Mouse (Mus musculus) stomach, embryonic 15.5 days (tissue): ENCODE results near the gene Golim4. TPM values are rescaled to one million over a fixed set of nuclear protein-coding genes. Genes with fewer than 3 reads are reported as not detected.

ENCODE experiments used
- ATAC-seq: fragments of 200-750 bp; cut with Nextera tagmentation; 2 replicates; pipeline ENCODE4 v1.8.0; 2017; ENCODE audit warnings: low read depth, moderate number of reproducible peaks, moderate TSS enrichment; ENCODE audit not compliant: insufficient read depth, low FRiP score
- H3K27ac ChIP-seq: fragments of 300-500 bp; sonication (generic); 2 replicates; pipeline ENCODE4 v1.5.1; 2015; ENCODE audit warnings: mild to moderate bottlenecking, inconsistent platforms
- H3K27me3 ChIP-seq: fragments of 300-500 bp; sonication (generic); replicated peaks from 2 replicates; pipeline ENCODE4 v1.6.1; 2015; ENCODE audit warnings: inconsistent platforms
- H3K36me3 ChIP-seq: fragments of 300-500 bp; sonication (generic); 2 replicates; pipeline ENCODE4 v1.6.1; 2015; ENCODE audit warnings: inconsistent platforms
- H3K4me1 ChIP-seq: fragments of 300-500 bp; sonication (generic); 2 replicates; pipeline ENCODE4 v1.6.1; 2015; ENCODE audit warnings: inconsistent platforms
- H3K4me2 ChIP-seq: fragments of 300-500 bp; sonication (generic); 2 replicates; pipeline ENCODE4 v1.6.1; 2015; ENCODE audit warnings: mild to moderate bottlenecking, inconsistent platforms
- H3K4me3 ChIP-seq: fragments of 300-500 bp; sonication (generic); replicated peaks from 2 replicates; pipeline ENCODE4 v1.5.1; 2015; ENCODE audit warnings: inconsistent platforms
- H3K9ac ChIP-seq: fragments of 300-500 bp; sonication (generic); 2 replicates; pipeline ENCODE4 v1.6.1; 2015; ENCODE audit warnings: inconsistent platforms
- H3K9me3 ChIP-seq: fragments of 300-500 bp; sonication (generic); 2 replicates; pipeline ENCODE4 v1.6.1; 2016; ENCODE audit warnings: inconsistent platforms
- WGBS: fragments of 180-500 bp; shearing (Covaris S2); methylation state at CpG from one replicate; pipeline ENCODE4 v1.1.7; 2015; 5-methylcytosine and 5-hydroxymethylcytosine counted together
- polyA plus RNA-seq: library from polyadenylated mRNA; unstranded; fragments of >200 nt; fragmentation: Nextera tagmentation; extraction: Ambion mirVana; gene quantifications from 2 replicates; pipeline ENCODE4 v1.2.1, GENCODE M21; 2015

Golim4 gene
- polyA plus RNA-seq, 1 experiment from 2014 or later, result 64.0 TPM

DNA sequence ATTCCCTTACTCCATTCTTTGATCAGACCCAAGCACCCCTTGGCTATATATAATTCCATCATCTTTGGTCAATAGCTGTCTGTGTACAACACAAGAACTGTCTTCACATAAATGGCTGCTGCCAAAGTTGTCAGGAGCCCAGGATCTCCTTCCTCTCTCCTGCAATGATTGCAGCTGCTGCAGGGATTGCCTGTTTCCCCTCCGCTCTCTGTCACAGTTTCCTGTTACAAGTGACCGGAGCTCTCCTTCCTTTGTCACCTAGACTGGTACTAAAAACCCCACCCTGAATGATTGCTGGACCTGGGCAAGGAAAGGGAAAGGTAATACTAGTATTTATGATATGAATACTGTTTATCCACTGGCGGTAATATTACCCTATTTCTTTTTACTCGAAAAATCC lies 44.0 kb downstream of the Golim4 start:
- Histone ChIP-seq H3K4me2 (no peak overlapping the region), H3K4me1 (no peaks in the 10 kb centered on the region), H3K27me3 (no peaks in the 10 kb centered on the region), H3K9me3 (no peaks in the 10 kb centered on the region), H3K4me3 (no peak overlapping the region), H3K9ac (no peak overlapping the region), H3K27ac (no peak overlapping the region), H3K36me3 (no peaks in the 10 kb centered on the region)
- ATAC-seq, result no peak
- WGBS, result 71% methylated on average over 4 of the region's 4 CpGs

GRCm38 (mm10) chr3:75910768-75911167 lies 46.0 kb downstream of the Golim4 start:
- H3K9ac ChIP-seq, result no peak overlapping the region
- no peak overlapping the region for H3K27ac ChIP-seq
- H3K4me2 ChIP-seq, result no peak overlapping the region
- H3K27me3 ChIP-seq, result no peaks in the 10 kb centered on the region
- peaks cover 5% of the 10 kb centered on the region; the same call in 1 of the 2 replicates for H3K36me3 ChIP-seq
- no peaks in the 10 kb centered on the region for H3K4me1 ChIP-seq
- ATAC-seq, result no peak
- no peaks in the 10 kb centered on the region for H3K9me3 ChIP-seq
- no peak overlapping the region for H3K4me3 ChIP-seq

DNA sequence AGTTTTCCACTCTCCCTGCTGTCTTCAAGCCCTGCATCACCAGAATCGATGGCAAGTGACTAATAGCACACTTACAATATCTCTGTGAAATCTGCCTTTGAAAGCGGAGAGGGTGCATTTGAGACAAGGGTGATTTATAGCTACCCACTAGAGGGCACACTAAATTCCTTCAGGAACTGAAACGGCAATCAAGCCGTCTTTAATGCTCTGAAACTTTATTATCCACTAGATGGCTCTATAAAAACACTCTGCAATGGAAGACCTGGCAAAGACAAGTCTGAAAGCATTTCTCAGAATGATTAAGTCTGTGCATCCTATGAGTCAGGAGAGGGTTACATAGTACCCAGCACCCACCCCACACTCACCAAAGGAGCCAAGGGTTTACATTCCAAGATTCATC lies 46.5 kb downstream of the Golim4 start:
- Histone ChIP-seq H3K27me3 (no peaks in the 10 kb centered on the region), H3K9me3 (no peaks in the 10 kb centered on the region), H3K4me3 (no peak overlapping the region), H3K36me3 (peaks cover 5% of the 10 kb centered on the region; the same call in 1 of the 2 replicates), H3K27ac (no peak overlapping the region), H3K4me2 (no peak overlapping the region), H3K9ac (no peak overlapping the region), H3K4me1 (no peaks in the 10 kb centered on the region)
- 6% methylated on average over 4 of the region's 4 CpGs for WGBS
- ATAC-seq, result peak; percentile 58; the same call in 1 of the 2 replicates

DNA sequence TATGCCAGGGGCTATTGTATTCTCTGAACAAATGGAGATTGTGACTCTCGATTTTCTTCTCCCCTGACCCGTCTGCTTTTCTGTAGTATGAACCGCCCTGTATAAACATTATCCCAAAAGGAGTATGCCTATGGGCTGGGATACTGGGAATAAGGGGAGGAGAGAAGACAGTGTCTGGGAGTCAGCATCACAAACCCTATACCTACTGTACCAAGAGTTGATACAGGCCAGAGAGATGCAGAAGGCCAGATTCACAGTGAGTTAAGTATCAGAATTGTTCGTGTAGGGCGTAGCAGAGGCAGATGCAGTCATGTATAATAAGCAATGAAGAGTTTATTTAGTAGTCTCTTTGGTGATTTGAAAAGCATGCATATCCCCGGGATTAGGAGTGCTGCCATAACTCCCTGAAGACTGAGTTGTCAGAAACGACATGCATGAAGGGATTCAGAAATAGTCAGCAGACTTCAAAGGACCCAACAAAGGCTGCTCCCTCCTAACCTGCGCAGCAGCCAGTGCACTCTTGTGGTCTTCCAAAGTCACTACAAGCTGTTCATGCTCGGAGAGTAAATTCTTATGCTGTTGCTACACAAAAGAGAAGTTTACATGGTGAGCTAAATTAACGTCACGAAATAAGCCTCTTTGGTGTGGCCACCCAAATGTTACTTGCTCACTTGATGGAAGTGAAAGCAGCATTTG lies 54.7 kb downstream of the Golim4 start:
- Histone ChIP-seq H3K4me3 (no peak overlapping the region), H3K27ac (no peak overlapping the region), H3K36me3 (peaks cover 13% of the 10 kb centered on the region; the same call in 1 of the 2 replicates), H3K27me3 (no peaks in the 10 kb centered on the region), H3K4me2 (no peak overlapping the region), H3K4me1 (no peaks in the 10 kb centered on the region), H3K9me3 (no peaks in the 10 kb centered on the region), H3K9ac (no peak overlapping the region)
- ATAC-seq, result no peak
- 78% methylated on average over 11 of the region's 11 CpGs for WGBS

- Histone ChIP-seq H3K27ac (no peak overlapping the region), H3K4me2 (no peak overlapping the region), H3K36me3 (peaks cover 20% of the 10 kb centered on the region), H3K4me3 (no peak overlapping the region), H3K4me1 (no peaks in the 10 kb centered on the region), H3K9ac (no peak overlapping the region), H3K9me3 (no peaks in the 10 kb centered on the region), H3K27me3 (no peaks in the 10 kb centered on the region)
- ATAC-seq, result no peak
- 91% methylated on average over 5 of the region's 5 CpGs for WGBS
These were observed 61.7 kb downstream of the Golim4 start for GRCm38 (mm10) chr3:75895075-75895474.

- ATAC-seq, result no peak
- H3K36me3 ChIP-seq, result peaks cover 39% of the 10 kb centered on the region
- no peaks in the 10 kb centered on the region for H3K4me1 ChIP-seq
- H3K9me3 ChIP-seq, result no peaks in the 10 kb centered on the region
- H3K9ac ChIP-seq, result no peak overlapping the region
- no peak overlapping the region for H3K4me3 ChIP-seq
- WGBS, result 86% methylated on average over 3 of the region's 3 CpGs
- no peaks in the 10 kb centered on the region for H3K27me3 ChIP-seq
- no peak overlapping the region for H3K4me2 ChIP-seq
- H3K27ac ChIP-seq, result no peak overlapping the region
These were observed 65.2 kb downstream of the Golim4 start for GRCm38 (mm10) chr3:75891581-75891980.

DNA sequence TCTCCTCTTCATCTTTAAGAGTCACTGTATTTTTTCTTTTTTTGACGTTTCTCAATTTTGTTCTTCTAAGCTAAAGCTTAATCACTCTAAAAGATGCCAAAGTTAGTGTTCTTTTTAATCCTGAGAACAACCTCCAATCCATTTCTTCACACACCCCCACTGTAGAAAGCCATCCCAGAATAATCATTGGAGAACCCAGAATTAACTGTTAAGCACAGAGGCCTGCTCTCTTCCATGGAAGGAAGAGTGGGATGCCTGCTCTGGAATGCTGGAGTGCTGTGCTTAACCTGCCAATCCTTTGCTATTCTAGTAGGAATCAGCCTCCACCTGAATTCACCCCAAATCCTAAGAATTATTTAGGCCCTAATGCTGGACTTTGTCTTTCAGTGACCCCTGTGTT lies 67.4 kb downstream of the Golim4 start:
- ATAC-seq, result no peak
- WGBS, result 83% methylated on average over 1 of the region's 1 CpGs

DNA sequence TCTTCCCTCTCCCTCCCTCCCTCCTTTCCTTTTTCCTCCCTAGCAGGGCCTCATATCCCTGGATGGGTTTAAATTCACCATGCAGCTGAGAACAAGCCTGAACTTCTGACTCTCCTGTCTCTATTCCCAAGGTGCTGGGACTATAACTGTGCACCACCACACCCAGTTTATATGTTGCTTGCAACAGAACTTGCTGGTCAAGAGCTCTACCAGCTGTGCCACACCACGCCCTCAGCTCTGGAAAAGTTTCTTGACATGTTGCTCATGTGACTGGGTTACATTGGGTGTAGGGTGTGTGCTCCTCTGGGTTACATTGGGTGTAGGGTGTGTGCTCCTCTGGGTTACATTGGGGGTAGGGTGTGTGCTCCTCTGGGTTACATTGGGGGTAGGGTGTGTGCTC lies 75.2 kb downstream of the Golim4 start:
- 81% methylated on average over 1 of the region's 1 CpGs for WGBS
- no peaks in the 10 kb centered on the region for H3K27me3 ChIP-seq
- no peaks in the 10 kb centered on the region for H3K9me3 ChIP-seq
- H3K36me3 ChIP-seq, result peaks cover 25% of the 10 kb centered on the region
- no peak overlapping the region for H3K4me3 ChIP-seq
- ATAC-seq, result no peak
- no peaks in the 10 kb centered on the region for H3K4me1 ChIP-seq
- no peak overlapping the region for H3K4me2 ChIP-seq
- no peak overlapping the region for H3K9ac ChIP-seq
- H3K27ac ChIP-seq, result no peak overlapping the region

More for the DNA sequence above, 67.4 kb downstream of the Golim4 start:
- Histone ChIP-seq H3K9me3 (no peaks in the 10 kb centered on the region), H3K4me2 (no peak overlapping the region), H3K27me3 (no peaks in the 10 kb centered on the region), H3K36me3 (peaks cover 40% of the 10 kb centered on the region), H3K27ac (no peak overlapping the region), H3K9ac (no peak overlapping the region), H3K4me3 (no peak overlapping the region), H3K4me1 (no peaks in the 10 kb centered on the region)

- Histone ChIP-seq H3K36me3 (peaks cover 19% of the 10 kb centered on the region), H3K4me3 (no peak overlapping the region)
- WGBS, result 91% methylated on average over 2 of the region's 2 CpGs
These were observed 77.5 kb downstream of the Golim4 start for GRCm38 (mm10) chr3:75879269-75879668.

GRCm38 (mm10) chr3:75868886-75869285 lies 87.9 kb downstream of the Golim4 start:
- Histone ChIP-seq H3K27me3 (no peaks in the 10 kb centered on the region), H3K27ac (no peak overlapping the region), H3K4me1 (no peaks in the 10 kb centered on the region), H3K36me3 (no peaks in the 10 kb centered on the region), H3K4me3 (no peak overlapping the region), H3K9ac (no peak overlapping the region), H3K9me3 (no peaks in the 10 kb centered on the region), H3K4me2 (no peak overlapping the region)
- no peak for ATAC-seq
- WGBS, result 32% methylated on average over 1 of the region's 1 CpGs

More at GRCm38 (mm10) chr3:75879269-75879668, 77.5 kb downstream of the Golim4 start:
- H3K9ac ChIP-seq, result no peak overlapping the region
- H3K27me3 ChIP-seq, result no peaks in the 10 kb centered on the region
- no peaks in the 10 kb centered on the region for H3K4me1 ChIP-seq
- H3K4me2 ChIP-seq, result no peak overlapping the region
- no peak for ATAC-seq
- no peak overlapping the region for H3K27ac ChIP-seq
- H3K9me3 ChIP-seq, result no peaks in the 10 kb centered on the region

DNA sequence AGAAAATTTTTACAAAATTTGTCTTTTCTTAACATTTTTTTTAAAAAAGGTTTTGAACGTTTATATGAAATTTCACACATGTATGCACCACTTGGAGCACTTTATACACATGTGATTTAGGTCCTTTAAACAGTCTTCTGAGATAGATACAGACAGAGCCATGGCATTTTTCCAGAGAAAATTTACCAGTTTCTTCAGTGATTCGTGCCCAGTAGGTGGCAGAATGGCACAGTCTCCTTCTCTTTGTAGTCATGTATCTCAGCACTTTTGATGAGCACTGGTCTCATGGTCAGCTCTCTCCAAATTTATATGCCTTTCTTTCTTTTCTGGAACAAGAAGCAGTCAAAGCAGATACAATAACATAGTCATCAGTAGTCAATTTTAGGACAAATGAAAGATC lies 92.5 kb downstream of the Golim4 start:
- no peaks in the 10 kb centered on the region for H3K36me3 ChIP-seq
- H3K27me3 ChIP-seq, result no peaks in the 10 kb centered on the region
- no peak overlapping the region for H3K4me2 ChIP-seq
- H3K9me3 ChIP-seq, result no peaks in the 10 kb centered on the region
- no peak overlapping the region for H3K27ac ChIP-seq
- no peak for ATAC-seq
- 24% methylated on average over 2 of the region's 2 CpGs for WGBS
- 0 out of 2 replicates have a peak, but pooled peaks cover 4% of the 10 kb centered on the region for H3K4me1 ChIP-seq
- no peak overlapping the region for H3K9ac ChIP-seq
- no peak overlapping the region for H3K4me3 ChIP-seq

DNA sequence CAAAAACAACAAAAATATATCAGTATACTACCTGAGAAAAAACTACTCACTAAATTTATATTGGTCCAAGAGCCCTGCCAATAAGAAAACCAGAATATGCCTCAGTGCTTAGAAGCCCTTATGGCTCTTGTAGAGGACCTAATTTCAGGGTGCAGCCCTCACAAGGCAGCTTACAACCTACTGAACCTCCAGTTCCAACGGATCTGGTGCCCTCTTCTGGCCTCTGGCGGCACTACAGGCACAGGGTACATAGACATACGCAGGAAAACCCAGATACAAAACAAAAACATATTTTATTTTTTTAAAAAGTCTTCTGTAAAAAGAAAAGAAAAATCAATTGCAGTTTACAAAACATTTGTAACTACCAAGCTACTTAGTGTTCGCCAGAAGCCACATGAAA lies 95.1 kb downstream of the Golim4 start:
- WGBS, result 42% methylated on average over 4 of the region's 4 CpGs
- Histone ChIP-seq H3K4me2 (no peak overlapping the region), H3K9me3 (no peaks in the 10 kb centered on the region), H3K4me3 (no peak overlapping the region), H3K27ac (no peak overlapping the region), H3K36me3 (no peaks in the 10 kb centered on the region), H3K4me1 (0 out of 2 replicates have a peak, but pooled peaks cover 4% of the 10 kb centered on the region), H3K9ac (no peak overlapping the region), H3K27me3 (no peaks in the 10 kb centered on the region)
- no peak for ATAC-seq

- H3K4me1 ChIP-seq, result 0 out of 2 replicates have a peak, but pooled peaks cover 4% of the 10 kb centered on the region
- no peak overlapping the region for H3K4me2 ChIP-seq
- H3K4me3 ChIP-seq, result no peak overlapping the region
- no peaks in the 10 kb centered on the region for H3K27me3 ChIP-seq
- peak; percentile 89 for ATAC-seq
- H3K27ac ChIP-seq, result no peak overlapping the region
- H3K36me3 ChIP-seq, result no peaks in the 10 kb centered on the region
- no peaks in the 10 kb centered on the region for H3K9me3 ChIP-seq
- no peak overlapping the region for H3K9ac ChIP-seq
- WGBS, result 41% methylated on average over 12 of the region's 12 CpGs
These were observed 96.0 kb downstream of the Golim4 start for GRCm38 (mm10) chr3:75860760-75861159.
